Mouse (Mus musculus) CD8-positive naive resting alpha-beta T cell, adult 2 months (primary cell): ENCODE data around the gene Olfr159.

Source experiments
- DNase-seq, 2 experiments: peaks; one replicate each; pipeline ENCODE4 v3.0.0; 2022; ENCODE audit warnings: low read depth in 2 of 2, low spot score in 2 of 2

Olfr159 gene

GRCm38 (mm10) chr4:43729794-43730550, 40.8 kb downstream of the Olfr159 start, which contains the start of gene Spaar:
TSS of gene Spaar (plus strand) at chr4:43730034.
- DNase-seq = no peak

GRCm38 (mm10) chr4:43729126-43729525, 41.7 kb downstream of the Olfr159 start:
- no peak for DNase-seq

- no peak for DNase-seq
Observed at GRCm38 (mm10) chr4:43728576-43728954, 42.2 kb downstream of the Olfr159 start.

GRCm38 (mm10) chr4:43727718-43728575, 42.9 kb downstream of the Olfr159 start:
- no peak for DNase-seq

- DNase-seq = no peak
Observed at GRCm38 (mm10) chr4:43726995-43727394, 43.8 kb downstream of the Olfr159 start, which contains the start of gene Hrct1. TSS of gene Hrct1 (plus strand) at chr4:43727188.

GRCm38 (mm10) chr4:43726228-43726993, 44.4 kb downstream of the Olfr159 start:
- DNase-seq = no peak

- no peak for DNase-seq
Observed at GRCm38 (mm10) chr4:43724764-43725163, 46.0 kb downstream of the Olfr159 start.

- DNase-seq = no peak
Observed at GRCm38 (mm10) chr4:43722191-43722590, 48.6 kb downstream of the Olfr159 start.

GRCm38 (mm10) chr4:43720491-43721228, 50.1 kb downstream of the Olfr159 start:
- DNase-seq = no peak
